Mouse (Mus musculus) spleen, postnatal 36 days (tissue): ENCODE results near the gene Cdc26.

Experiments
- DNase-seq, 2 experiments: peaks; one replicate each; pipeline ENCODE4 v3.0.0; 2022; ENCODE audit warnings: low spot score in 2 of 2, mixed read lengths in 1 of 2

Cdc26 gene

DNA sequence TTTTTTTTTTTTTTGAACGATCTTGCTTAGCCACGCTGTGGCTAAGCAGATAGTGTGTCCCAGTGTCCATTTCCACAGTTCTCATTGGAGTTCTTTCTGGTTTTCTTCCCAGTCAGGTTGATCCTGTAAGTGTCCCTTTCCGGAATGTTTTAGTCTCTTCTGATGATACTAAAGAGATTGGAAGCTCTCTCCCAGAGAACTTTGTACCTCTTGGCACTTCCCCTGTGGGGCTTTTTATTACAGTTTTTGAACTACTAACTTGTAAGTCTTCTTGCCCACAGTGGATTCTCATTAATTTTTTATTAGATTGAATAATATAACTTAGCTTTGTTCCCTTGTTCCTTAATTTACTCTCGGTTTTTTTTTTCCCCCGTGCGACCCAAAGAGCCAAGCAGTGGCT is 46.9 kb downstream of the Cdc26 start:
- no peak for DNase-seq

DNA sequence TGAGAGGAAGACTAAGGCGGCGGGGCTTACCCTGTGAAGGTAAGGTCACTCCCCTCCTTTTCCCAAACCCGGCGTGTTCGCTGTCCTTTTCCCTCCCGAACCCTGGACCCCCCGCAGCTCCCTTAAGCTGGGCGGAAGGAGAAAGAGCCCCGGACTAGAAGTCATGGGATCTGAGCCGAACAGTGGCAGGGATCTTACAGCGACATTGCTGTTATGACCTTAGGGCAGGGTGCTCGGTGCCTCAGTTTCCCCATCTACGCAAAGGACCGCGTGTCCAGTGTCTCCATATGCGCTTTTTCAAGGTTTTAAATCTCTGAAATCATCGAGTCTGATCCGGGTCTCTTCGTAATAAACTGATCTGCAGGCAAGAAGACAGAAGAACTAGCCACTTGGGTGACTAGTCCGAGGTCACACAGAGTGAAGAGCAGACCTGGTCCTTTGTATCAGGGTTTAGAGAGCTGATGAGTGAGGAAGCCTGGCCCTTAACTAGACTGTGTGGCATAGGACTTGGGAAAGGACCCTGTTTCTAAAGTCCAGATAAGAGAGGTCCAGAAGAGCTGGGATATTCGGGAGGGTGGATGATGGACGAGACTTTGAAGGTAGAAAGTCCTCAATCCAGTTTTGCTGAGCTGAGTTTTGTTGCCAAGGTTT is 47.5 kb downstream of the Cdc26 start:
- DNase-seq, result no peak

DNA sequence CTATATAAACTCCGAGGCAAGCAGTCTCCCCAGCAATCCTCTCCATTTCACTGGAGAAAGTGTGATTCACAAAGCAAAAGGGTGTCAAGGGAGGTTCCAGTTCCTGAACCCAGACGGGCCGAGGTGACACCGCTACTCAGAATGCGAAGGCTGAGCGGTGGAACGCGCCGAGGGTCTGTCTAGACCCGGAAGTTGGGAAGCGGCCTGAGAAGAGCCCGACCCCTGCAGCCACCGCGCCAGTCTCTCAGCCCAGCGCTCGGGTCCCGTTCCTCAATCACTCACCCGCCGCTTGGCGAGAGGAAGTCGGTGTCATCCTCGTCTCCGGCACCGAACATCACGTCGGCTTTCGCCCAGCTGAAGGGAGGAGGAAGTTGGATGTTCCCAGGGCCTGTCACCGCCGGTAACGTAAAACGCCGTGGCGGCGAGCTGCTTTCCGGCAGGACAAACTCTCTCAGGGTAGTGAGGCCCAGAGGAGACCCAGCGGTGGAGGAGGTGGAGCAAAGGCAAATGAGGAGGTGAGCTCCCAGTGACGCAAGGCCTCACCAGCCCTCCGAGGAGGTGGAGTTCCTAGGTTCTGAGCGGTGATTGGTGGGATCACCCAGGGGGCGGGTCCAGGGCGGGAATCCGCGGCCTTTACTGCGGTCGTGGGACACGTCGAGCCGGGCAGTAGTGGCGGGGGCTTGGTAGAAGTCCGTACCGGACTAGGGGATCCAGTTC is 48.2 kb downstream of the Cdc26 start, which contains the start of the genes Fkbp15 and Slc31a1:
TSS of gene Fkbp15 (minus strand) at position 461 of the 717 bp plus-strand sequence.
TSS of gene Slc31a1 (plus strand) at position 640 of the 717 bp plus-strand sequence.
- DNase-seq, result peak; percentile 97 to 98

DNA sequence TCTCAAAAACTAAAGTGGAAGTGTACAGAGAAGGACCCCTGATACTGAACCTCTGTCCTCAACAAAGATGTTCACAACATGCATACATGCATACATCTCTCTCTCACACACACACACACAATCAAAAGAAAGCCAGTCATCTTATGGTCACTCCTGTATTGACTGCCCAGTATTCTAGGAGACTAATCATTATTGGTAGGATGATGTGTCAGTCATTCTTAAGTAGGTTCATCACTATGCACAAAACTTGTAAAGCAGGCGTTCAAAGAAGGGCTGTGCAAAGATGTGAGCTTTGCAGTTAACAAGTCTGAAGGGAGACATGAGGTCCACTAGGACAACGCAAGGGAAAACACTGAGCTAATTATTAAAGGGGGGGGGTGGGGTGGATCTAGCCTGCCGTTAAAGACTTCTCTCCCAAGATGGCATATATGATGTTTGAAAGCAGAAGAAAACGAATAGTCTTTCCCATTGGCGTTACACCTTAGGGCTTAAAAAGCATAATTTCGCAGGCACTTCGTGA is 49.1 kb downstream of the Cdc26 start:
- DNase-seq, result no peak

DNA sequence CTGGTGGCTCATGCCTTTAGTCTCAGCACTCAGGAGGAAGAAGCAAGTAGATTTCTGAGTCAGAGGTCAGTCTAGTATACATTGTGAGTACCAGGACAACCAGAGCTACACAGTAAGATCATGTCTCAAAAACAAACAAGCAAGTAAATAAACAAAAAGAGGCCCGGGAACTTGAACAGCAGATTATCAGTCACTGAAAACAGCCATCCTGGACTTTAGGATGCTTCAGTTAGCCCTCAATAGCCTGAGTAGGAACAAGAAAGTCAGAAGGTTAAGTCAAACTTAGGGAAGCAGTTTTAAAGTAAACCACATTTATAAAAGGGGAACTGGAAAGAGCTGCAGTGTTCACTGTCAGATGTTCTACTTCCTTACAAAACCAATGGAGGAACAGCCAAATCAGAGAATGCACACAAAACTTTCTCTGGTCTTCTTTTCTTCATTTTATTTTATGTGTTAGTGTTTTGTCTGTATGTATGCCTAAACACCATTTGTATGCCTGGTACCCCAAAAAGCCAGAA is 50.8 kb downstream of the Cdc26 start:
- peak in 1 of 2 experiments; percentile 27 for DNase-seq

DNA sequence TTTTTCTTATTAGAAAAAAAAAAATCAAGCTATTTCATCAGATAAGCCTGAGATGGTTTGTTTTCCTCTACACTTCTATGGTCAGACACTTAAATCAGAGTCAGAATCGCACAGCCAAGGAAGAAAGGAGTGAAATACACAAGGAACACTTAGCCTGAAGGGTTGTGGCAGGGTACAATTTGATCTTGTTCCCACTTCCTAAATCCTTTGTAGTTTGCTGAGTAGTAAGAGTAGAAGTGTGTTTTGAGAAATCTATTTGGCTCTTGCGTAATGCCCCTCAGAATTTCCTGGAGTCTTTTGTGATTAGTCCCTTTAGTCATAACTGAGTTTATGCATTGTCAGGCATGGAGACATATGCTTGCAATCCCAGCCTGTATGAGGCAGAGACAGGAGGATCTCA is 59.1 kb downstream of the Cdc26 start:
- DNase-seq, result no peak

DNA sequence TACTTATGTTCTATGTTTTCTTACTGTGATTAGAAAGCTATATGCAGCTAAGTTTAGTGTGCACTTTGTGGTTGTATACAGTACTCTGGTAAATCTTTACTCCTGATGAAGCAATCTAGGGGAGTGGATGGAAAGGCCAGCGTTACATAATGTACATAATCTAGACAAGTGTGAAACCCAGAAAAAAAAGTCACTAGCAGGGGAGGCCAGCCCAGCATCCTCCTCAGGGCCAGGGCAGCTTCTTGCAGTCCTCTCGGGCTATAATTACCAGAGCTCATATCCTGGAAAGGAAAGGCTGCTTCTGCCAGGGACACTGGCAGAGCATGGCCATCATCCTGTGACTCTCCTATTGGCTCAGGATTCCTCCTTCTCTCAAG is 60.1 kb downstream of the Cdc26 start:
- DNase-seq, result no peak

DNA sequence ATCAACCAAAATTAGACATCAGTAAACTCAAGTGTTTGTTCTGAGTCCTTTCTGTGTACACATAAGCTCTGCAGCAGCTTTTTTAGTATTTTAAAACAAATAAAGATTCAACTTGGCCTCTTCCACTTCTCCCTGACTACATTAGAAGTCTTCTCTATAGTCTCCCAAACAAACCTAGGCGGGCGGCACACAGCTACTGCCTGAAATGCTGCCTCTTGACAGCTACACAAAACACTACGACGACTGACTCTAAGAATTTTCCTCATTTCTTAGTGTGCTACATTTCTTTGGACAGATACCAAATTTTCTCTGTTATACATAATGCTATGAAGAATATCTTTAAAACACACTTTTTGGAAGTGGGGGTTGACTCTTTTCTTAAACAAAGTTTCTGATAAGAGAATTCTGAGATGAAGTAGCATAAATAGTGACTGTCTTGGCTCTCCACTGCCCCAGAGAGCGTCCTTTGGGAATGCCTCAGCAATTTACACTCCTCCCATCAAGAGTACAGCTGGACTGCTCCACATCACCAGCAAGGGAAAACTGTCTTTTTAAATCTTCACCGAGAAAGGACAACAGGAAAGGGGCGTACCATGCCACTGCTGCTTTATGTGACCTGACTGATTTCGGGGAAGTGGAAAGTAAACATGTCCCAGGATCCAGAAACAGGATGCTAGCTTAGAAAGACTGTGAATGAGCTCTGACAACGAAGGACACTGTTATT is 60.7 kb downstream of the Cdc26 start:
- no peak for DNase-seq

DNA sequence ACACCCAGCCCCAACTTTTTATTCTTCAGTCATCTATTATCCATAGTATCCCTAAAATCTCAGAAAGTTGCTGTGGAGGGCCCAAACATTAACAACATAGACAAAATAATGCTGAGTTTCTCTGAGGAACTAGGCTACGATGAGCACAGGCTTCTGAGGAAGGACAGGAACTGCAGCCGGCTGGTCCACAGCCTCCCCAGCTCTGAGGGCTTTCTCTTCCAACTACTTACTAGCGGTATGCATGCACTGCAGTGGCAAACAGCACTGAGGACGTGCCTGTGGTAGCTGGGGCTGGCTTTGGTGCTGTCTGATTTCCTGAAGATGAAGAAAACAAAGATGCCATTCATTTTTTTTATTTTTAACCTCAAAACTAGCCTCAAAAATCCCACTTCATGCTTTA is 62.6 kb downstream of the Cdc26 start:
- DNase-seq, result peak; percentile 53 to 54

DNA sequence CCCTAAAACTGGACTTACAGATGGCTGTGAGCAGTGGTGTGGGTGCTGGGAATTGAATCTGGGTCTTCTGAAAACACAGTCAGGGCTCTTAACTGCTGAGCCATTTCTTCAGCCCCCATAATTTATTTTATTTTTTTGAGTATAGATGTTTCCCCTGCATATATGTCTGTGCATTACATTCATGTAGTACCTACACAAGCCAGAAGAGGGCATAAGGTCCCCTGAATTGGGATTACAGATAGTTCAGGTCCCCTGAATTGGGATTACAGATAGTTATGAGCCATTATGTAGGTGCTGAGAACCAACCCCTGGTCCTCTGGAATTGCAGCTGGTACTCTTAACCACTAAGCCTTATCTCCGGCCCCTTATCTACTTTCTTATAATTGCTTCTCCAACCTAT is 64.4 kb downstream of the Cdc26 start:
- peak in 1 of 2 experiments; percentile 36 for DNase-seq

DNA sequence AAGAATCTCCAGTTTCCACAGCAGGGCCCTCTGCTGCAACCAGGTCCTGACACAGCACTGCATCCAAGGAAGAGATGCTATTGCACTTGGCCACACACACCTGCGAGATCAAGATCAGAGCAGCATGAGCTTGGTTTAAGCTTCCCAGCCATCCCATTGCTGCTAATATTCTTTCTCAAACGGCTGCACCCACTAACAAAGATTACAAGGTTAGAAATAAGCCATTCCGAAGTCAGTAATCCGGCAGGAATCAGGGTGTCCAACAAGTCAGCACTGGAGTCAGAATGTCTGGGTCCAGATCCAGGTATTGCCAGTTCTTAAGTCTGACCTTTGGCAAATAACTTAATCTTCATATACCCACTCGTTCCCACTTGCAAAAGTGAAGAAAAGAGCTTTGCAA is 69.9 kb downstream of the Cdc26 start:
- no peak for DNase-seq
